ENCODE assay signal across 15 mouse cellular contexts in the genomic region with DNA sequence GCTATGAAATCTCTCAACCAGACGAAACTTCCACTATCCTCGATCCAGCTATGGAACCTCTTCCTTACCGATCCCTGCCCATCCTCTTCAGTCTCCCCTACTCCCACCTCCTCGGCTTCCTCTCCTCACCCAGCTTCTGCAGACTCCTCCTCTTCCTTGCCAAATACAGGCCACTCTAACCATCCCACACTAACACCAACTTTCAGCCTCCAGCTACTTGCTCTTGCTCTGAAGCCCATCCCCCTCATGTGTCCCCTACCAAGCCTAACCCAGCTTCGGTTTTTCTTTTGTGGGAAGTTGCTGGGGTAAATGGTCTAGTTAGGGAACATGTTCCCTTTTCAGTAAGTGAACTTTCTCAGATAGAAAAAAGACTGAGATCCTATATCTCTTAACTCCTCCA.
"Had no signal": no experiment of that assay in that cellular context is flagged by ENCODE, and none has a peak within 500 bp of the region (broad histone marks: within the 10 kb centered on the region; RNA-seq: fewer than 3 reads in every experiment).

No protein-coding gene starts in this region.

- H3K4me3 ChIP-seq: neural tube, embryonic 13.5 days; neural tube, embryonic 15.5 days; stomach, embryonic 15.5 days had no signal

- H3K27ac ChIP-seq: neural tube, embryonic 13.5 days; neural tube, embryonic 15.5 days; stomach, embryonic 15.5 days; stomach, postnatal 0 days had no signal

- H3K9me3 ChIP-seq: neural tube, embryonic 13.5 days; neural tube, embryonic 15.5 days; stomach, embryonic 15.5 days had no signal

- H3K9ac ChIP-seq: neural tube, embryonic 13.5 days; neural tube, embryonic 15.5 days; stomach, embryonic 15.5 days had no signal

- DNase-seq: retina, postnatal 1 day; right cerebral cortex, adult 18-20 months; right cerebral cortex, postnatal 14 days; right cerebral cortex, postnatal 25 days; right cerebral cortex, postnatal 4 days; spleen, adult 18-20 months; thymus, adult 18-20 months; thymus, adult 2 months; thymus, postnatal 14 days; thymus, postnatal 36 days; thymus, postnatal 4 days had no signal

- H3K4me2 ChIP-seq: neural tube, embryonic 13.5 days; neural tube, embryonic 15.5 days; stomach, embryonic 15.5 days had no signal

- H3K36me3 ChIP-seq: neural tube, embryonic 13.5 days; neural tube, embryonic 15.5 days; stomach, embryonic 15.5 days had no signal

- H3K27me3 ChIP-seq: neural tube, embryonic 13.5 days; neural tube, embryonic 15.5 days; stomach, embryonic 15.5 days had no signal
